Mouse (Mus musculus): ENCODE measurements around the gene Tor1aip2.

Tor1aip2 gene

GRCm38 (mm10) chr1:156111728-156112127 lies 76.5 kb downstream of the Tor1aip2 start:
- no peak for DNase-seq (ENCODE audit: low read depth)

GRCm38 (mm10) chr1:156112142-156112541 lies 76.9 kb downstream of the Tor1aip2 start:
- DNase-seq (ENCODE audit: low read depth): no peak

- DNase-seq (ENCODE audit: low read depth): no peak
Observed at GRCm38 (mm10) chr1:156113884-156114499, 78.8 kb downstream of the Tor1aip2 start.

- no peak for DNase-seq (ENCODE audit: low read depth)
Observed at GRCm38 (mm10) chr1:156116770-156117169, 81.6 kb downstream of the Tor1aip2 start.

Data from fibroblast of lung, adult 2 months (primary cell).